Mouse (Mus musculus): ENCODE measurements around the gene Pipox. TPM values are rescaled to one million over a fixed set of nuclear protein-coding genes. Genes with fewer than 3 reads are reported as not detected.

The Pipox gene
- polyA plus RNA-seq, 1 experiment from 2014 or later = 4.2 TPM

DNA sequence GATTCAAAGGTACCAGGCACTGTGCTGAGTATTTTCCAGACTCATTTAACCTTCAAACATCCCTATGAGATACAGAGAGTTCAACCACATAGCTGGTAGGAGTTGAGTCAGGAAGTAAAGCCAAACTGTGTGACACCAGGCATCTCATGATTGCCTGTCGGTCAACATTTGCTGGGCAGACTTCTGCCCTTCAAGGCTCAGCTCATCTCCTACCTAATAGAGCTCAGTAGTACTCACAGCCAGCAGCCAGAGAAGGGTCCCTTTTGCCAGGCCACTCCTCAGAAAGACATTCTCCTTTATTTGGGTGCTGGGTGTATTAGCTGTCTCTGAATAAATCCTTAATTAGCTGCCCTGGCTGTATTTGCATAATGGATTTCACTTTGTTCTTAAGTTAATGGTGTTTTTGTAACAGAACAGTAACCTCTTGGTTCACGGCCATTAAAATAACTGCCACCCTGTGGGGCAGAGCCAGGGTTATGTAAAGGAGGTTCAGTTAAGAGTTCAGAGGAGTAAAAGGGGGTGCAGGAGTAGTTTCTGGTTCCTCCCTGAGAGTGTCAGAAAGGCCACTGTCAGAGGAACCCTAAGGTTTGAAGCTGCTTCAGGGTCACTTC, 3.1 kb downstream of the Pipox start:
- Histone ChIP-seq H3K9ac (peak overlapping the region; percentile 21; the same call in 1 of the 2 replicates), H3K4me3 (no peak overlapping the region), H3K9me3 (no peaks in the 10 kb centered on the region), H3K27me3 (0 out of 2 replicates have a peak, but pooled peaks cover 3% of the 10 kb centered on the region), H3K4me1 (replicated peaks) (peaks cover 86% of the 10 kb centered on the region), H3K4me2 (no peak overlapping the region), H3K36me3 (no peaks in the 10 kb centered on the region), H3K27ac (peak overlapping the region; percentile 31; the same call in 1 of the 2 replicates)
- ATAC-seq (ENCODE audit: low FRiP score) = no peak
- 60% methylated on average over 2 of the region's 2 CpGs for WGBS

GRCm38 (mm10) chr11:77889484-77889883, 4.4 kb downstream of the Pipox start:
- Histone ChIP-seq H3K4me1 (replicated peaks) (peaks cover 87% of the 10 kb centered on the region), H3K4me2 (no peak overlapping the region), H3K27ac (no peak overlapping the region), H3K9me3 (no peaks in the 10 kb centered on the region), H3K9ac (no peak overlapping the region), H3K4me3 (no peak overlapping the region), H3K36me3 (no peaks in the 10 kb centered on the region), H3K27me3 (0 out of 2 replicates have a peak, but pooled peaks cover 3% of the 10 kb centered on the region)
- no peak for ATAC-seq (ENCODE audit: low FRiP score)
- WGBS = 24% methylated on average over 1 of the region's 2 CpGs

DNA sequence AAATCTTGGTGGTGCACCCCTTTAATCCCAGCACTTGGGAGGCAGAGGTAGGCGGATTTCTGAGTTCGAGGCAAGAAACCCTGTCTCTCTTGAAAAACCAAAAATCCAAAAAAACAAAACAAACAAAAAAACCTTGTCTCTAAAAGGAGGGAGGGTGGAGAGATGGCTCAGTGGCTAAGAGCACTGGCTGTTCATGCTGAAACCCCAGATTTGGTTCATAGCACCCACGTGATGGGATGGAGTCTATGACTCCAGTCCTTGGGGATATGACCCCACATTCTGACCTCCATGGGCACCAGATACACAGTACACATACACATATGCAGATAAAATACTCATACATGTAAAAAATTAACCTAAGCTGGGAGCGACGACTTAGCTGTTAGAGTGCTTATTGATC, 5.0 kb downstream of the Pipox start:
- peaks cover 87% of the 10 kb centered on the region for H3K4me1 ChIP-seq (replicated peaks)
- peak overlapping the region; percentile 91; the same call in 1 of the 2 replicates for H3K27ac ChIP-seq
- no peaks in the 10 kb centered on the region for H3K36me3 ChIP-seq
- H3K4me2 ChIP-seq = no peak overlapping the region
- peaks cover 6% of the 10 kb centered on the region; the same call in 1 of the 2 replicates for H3K27me3 ChIP-seq
- H3K4me3 ChIP-seq = no peak overlapping the region
- no peak overlapping the region for H3K9ac ChIP-seq
- no peaks in the 10 kb centered on the region for H3K9me3 ChIP-seq
- 90% methylated on average over 5 of the region's 5 CpGs for WGBS
- no peak for ATAC-seq (ENCODE audit: low FRiP score)

DNA sequence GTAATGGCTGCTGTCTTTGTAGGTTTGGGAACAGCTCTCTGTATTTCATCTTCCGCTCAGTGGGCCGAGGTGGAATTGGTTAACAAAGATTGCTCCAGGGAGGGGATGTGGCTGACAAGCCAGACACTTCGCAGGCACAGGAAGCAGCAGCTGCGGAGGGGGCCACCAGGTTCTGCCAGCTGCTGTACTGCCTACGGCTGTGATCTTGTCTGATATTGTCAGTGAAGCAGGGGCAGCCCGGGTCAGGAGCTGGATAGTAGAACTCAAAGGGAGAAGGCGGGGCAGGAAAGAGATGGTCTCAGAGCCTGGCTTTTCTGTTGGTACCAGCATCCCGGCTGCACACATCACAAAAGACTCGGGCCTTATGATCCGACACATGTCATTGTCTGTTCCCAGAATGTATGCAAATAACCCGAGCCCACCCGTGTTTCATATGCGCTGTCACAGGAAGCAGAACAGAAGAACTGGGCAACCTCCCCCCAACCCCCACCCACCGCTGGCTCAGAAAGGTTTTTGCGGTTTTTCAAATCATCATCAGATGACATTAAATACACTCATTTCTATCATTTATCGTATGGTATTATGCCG, 6.4 kb downstream of the Pipox start:
- ATAC-seq (ENCODE audit: low FRiP score) = peak; percentile 81
- Histone ChIP-seq H3K9me3 (no peaks in the 10 kb centered on the region), H3K36me3 (no peaks in the 10 kb centered on the region), H3K9ac (peak overlapping the region; percentile 40), H3K4me1 (replicated peaks) (peaks cover 74% of the 10 kb centered on the region), H3K4me2 (peak overlapping the region; percentile 29), H3K4me3 (no peak overlapping the region), H3K27me3 (peaks cover 16% of the 10 kb centered on the region), H3K27ac (peak overlapping the region; percentile 91)
- 18% methylated on average over 17 of the region's 17 CpGs for WGBS

DNA sequence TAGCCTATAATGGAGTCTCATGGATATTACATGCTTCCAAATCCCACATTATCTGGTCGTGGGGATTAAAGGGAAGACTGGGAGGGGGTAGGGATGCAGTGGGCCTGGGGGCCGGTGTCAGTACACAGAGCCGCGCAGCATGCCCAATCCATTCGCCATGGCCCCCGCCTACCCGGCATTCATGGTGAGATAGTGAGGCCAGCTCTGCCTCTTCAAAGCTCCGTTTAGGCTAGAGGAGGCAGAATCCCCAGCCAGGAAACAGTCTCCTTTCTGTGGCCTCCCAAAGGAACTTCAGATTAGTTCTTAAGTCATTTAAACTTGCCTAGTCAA, 8.7 kb downstream of the Pipox start:
- peak overlapping the region; percentile 1; the same call in 1 of the 2 replicates for H3K9ac ChIP-seq
- H3K4me1 ChIP-seq (replicated peaks) = peaks cover 74% of the 10 kb centered on the region
- H3K9me3 ChIP-seq = no peaks in the 10 kb centered on the region
- peaks cover 30% of the 10 kb centered on the region for H3K27me3 ChIP-seq
- H3K4me3 ChIP-seq = no peak overlapping the region
- H3K27ac ChIP-seq = peak overlapping the region; percentile 91
- H3K36me3 ChIP-seq = no peaks in the 10 kb centered on the region
- H3K4me2 ChIP-seq = no peak overlapping the region; the same call in 1 of the 2 replicates
- WGBS = 20% methylated on average over 8 of the region's 8 CpGs
- ATAC-seq (ENCODE audit: low FRiP score) = no peak

GRCm38 (mm10) chr11:77884524-77885245, 9.2 kb downstream of the Pipox start:
- H3K4me2 ChIP-seq = no peak overlapping the region; the same call in 1 of the 2 replicates
- WGBS = 36% methylated on average over 10 of the region's 10 CpGs
- H3K36me3 ChIP-seq = no peaks in the 10 kb centered on the region
- H3K9me3 ChIP-seq = no peaks in the 10 kb centered on the region
- peak overlapping the region; percentile 1; the same call in 1 of the 2 replicates for H3K9ac ChIP-seq
- no peak overlapping the region for H3K4me3 ChIP-seq
- H3K27me3 ChIP-seq = peaks cover 30% of the 10 kb centered on the region
- H3K27ac ChIP-seq = peak overlapping the region; percentile 91
- ATAC-seq (ENCODE audit: low FRiP score) = no peak
- peaks cover 76% of the 10 kb centered on the region for H3K4me1 ChIP-seq (replicated peaks)

- Histone ChIP-seq H3K36me3 (no peaks in the 10 kb centered on the region), H3K27ac (peak overlapping the region; percentile 81), H3K27me3 (peaks cover 20% of the 10 kb centered on the region), H3K9me3 (no peaks in the 10 kb centered on the region), H3K4me1 (replicated peaks) (peaks cover 70% of the 10 kb centered on the region), H3K9ac (peak overlapping the region; percentile 30), H3K4me2 (no peak overlapping the region), H3K4me3 (no peak overlapping the region)
- 47% methylated on average over 11 of the region's 11 CpGs for WGBS
- ATAC-seq (ENCODE audit: low FRiP score) = no peak
Measured at GRCm38 (mm10) chr11:77876760-77877148, 17.1 kb downstream of the Pipox start.

DNA sequence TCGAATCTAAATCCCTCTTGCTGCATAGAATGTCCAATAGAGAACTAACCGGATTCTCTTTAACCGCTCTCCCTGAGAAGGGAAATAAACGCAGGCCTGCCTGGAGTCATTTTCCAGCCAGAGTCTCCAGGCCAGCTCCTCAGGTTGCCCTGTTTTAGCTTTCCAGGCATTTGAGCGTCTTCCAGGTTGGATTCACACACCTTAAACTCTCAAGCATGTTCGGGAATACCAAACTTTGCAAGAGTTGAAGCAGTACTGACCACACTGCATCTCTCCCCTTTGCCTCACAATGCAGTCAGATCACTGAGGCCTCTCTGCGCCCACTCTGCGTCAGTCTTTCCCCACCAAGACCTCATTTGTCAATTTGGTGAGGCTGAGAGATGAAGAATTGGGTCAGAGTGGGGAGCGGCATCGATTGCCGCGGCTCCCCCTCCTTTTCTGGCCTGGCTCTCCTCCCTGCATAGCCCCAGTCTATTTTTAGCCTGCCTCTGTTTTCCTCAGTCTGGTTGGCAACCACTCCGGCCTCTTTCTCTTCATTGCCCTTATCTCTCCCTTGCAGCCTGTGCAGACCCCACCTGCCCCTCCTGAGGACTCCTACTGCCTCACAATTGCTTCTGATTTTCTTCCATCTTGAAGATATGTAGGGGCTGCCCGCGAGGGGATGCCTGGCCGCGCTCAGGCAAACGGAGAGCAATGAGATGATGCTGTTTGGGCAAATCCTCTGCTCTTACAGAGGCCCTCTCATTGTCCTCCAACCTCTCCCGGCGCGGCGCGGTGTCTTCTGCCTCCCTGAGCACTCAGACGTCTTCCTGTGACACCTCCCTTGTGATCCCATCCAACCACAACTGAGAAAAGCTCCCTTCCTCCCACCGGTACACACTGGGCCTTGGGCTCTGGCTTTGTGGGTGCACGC, 17.8 kb downstream of the Pipox start:
- ATAC-seq (ENCODE audit: low FRiP score) = no peak
- Histone ChIP-seq H3K27ac (peak overlapping the region; percentile 81), H3K36me3 (no peaks in the 10 kb centered on the region), H3K4me2 (no peak overlapping the region), H3K27me3 (peaks cover 13% of the 10 kb centered on the region; the same call in 1 of the 2 replicates), H3K9ac (peak overlapping the region; percentile 30; the same call in 1 of the 2 replicates), H3K4me3 (no peak overlapping the region), H3K9me3 (no peaks in the 10 kb centered on the region), H3K4me1 (replicated peaks) (peaks cover 69% of the 10 kb centered on the region)
- WGBS = 45% methylated on average over 26 of the region's 26 CpGs

- Histone ChIP-seq H3K4me3 (no peak overlapping the region), H3K9ac (no peak overlapping the region), H3K27me3 (0 out of 2 replicates have a peak, but pooled peaks cover 17% of the 10 kb centered on the region), H3K27ac (peak overlapping the region; percentile 81), H3K9me3 (no peaks in the 10 kb centered on the region), H3K4me2 (no peak overlapping the region), H3K36me3 (no peaks in the 10 kb centered on the region), H3K4me1 (replicated peaks) (peaks cover 70% of the 10 kb centered on the region)
- 25% methylated on average over 5 of the region's 5 CpGs for WGBS
- no peak for ATAC-seq (ENCODE audit: low FRiP score)
Measured at GRCm38 (mm10) chr11:77875269-77875668, 18.6 kb downstream of the Pipox start.

- 49% methylated on average over 6 of the region's 6 CpGs for WGBS
- no peak overlapping the region for H3K4me3 ChIP-seq
- no peak for ATAC-seq (ENCODE audit: low FRiP score)
- H3K9me3 ChIP-seq = no peaks in the 10 kb centered on the region
- no peaks in the 10 kb centered on the region for H3K36me3 ChIP-seq
- no peak overlapping the region for H3K4me2 ChIP-seq
- peak overlapping the region; percentile 81 for H3K27ac ChIP-seq
- H3K27me3 ChIP-seq = 0 out of 2 replicates have a peak, but pooled peaks cover 17% of the 10 kb centered on the region
- no peak overlapping the region for H3K9ac ChIP-seq
- H3K4me1 ChIP-seq (replicated peaks) = peaks cover 65% of the 10 kb centered on the region
Measured at GRCm38 (mm10) chr11:77874685-77875231, 19.1 kb downstream of the Pipox start.

DNA sequence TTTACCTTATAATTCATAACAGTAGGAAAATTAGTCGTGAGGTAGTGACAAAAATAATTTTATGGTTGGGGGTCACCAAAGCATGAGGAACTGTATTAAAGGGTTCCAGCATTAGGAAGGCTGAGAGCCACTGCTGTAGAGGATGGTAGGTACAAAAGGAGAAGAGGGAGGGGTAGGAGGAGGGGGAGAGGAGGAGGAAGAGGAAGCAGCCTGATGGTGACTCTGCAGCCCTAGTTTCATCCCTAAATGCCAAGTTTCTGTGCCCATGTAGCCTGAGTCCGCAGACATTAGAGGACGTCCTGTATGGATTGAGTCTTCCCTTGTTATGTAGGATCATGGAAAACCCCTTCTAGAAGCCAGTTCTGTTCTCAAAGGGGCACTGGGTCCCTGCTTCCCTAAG, 20.8 kb downstream of the Pipox start:
- WGBS = 50% methylated on average over 3 of the region's 3 CpGs
- Histone ChIP-seq H3K27ac (peak overlapping the region; percentile 83; the same call in 1 of the 2 replicates), H3K9ac (no peak overlapping the region)

More for the DNA sequence above, 20.8 kb downstream of the Pipox start:
- Histone ChIP-seq H3K27me3 (0 out of 2 replicates have a peak, but pooled peaks cover 20% of the 10 kb centered on the region), H3K36me3 (no peaks in the 10 kb centered on the region), H3K4me2 (no peak overlapping the region), H3K9me3 (no peaks in the 10 kb centered on the region), H3K4me3 (no peak overlapping the region), H3K4me1 (replicated peaks) (peaks cover 76% of the 10 kb centered on the region)
- no peak for ATAC-seq (ENCODE audit: low FRiP score)

Measured in hindbrain, embryonic 13.5 days (tissue).